Mouse (Mus musculus): Measurements from ENCODE around the gene Lrmda.

GRCm38 (mm10) chr14:22807726-22808594 is 788.4 kb downstream of the Lrmda start:
- 0 out of 2 replicates have a peak, but pooled peaks have one; percentile 30 for TF ChIP-seq EP300 (IDR thresholded peaks at IDR 0.05; ENCODE audit: insufficient read depth, low read depth, low read length)
- peak; percentile 83 for TF ChIP-seq CTCF (IDR thresholded peaks at IDR 0.05)

Data from heart, adult 2 months (tissue).